Mouse (Mus musculus) forebrain, embryonic 16.5 days (tissue): ENCODE measurements around the gene Noc4l. TPM values are rescaled to one million over a fixed set of nuclear protein-coding genes. Genes with fewer than 3 reads are reported as not detected.
A peak's percentile ranks its signal among the peaks of the same experiment; 100 is the strongest.

Source experiments
- ATAC-seq: fragments of 200-750 bp; cut with Nextera tagmentation; 2 replicates; pipeline ENCODE4 v1.8.0; 2017; ENCODE audit warnings: mild to moderate bottlenecking, moderate library complexity
- H3K27ac ChIP-seq: fragments of 300-500 bp; sonication (generic); 2 replicates; pipeline ENCODE4 v1.5.1; 2014; ENCODE audit warnings: low read length, control low read depth
- H3K27me3 ChIP-seq: fragments of 300-500 bp; sonication (generic); replicated peaks from 2 replicates; pipeline ENCODE4 v1.6.1; 2014; ENCODE audit warnings: low read length; ENCODE audit not compliant: control insufficient read depth, insufficient read depth
- H3K36me3 ChIP-seq: fragments of 300-500 bp; sonication (generic); 2 replicates; pipeline ENCODE4 v1.6.1; 2014; ENCODE audit not compliant: control insufficient read depth, insufficient read depth
- H3K4me1 ChIP-seq: fragments of 300-500 bp; sonication (generic); replicated peaks from 2 replicates; pipeline ENCODE4 v1.6.1; 2014; ENCODE audit warnings: low read length; ENCODE audit not compliant: control insufficient read depth, insufficient read depth
- H3K4me2 ChIP-seq: fragments of 300-500 bp; sonication (generic); 2 replicates; pipeline ENCODE4 v1.6.1; 2014; ENCODE audit warnings: mild to moderate bottlenecking, low read length, control low read depth
- H3K4me3 ChIP-seq: fragments of 300-500 bp; sonication (generic); replicated peaks from 2 replicates; pipeline ENCODE4 v1.5.1; 2014; ENCODE audit warnings: mild to moderate bottlenecking, low read length, control low read depth
- H3K9ac ChIP-seq: fragments of 300-500 bp; sonication (generic); replicated peaks from 2 replicates; pipeline ENCODE4 v1.6.1; 2014; ENCODE audit warnings: low read depth, low read length, control low read depth
- H3K9me3 ChIP-seq: fragments of 300-500 bp; sonication (generic); 2 replicates; pipeline ENCODE4 v1.6.1; 2016; ENCODE audit warnings: low read length; ENCODE audit not compliant: control insufficient read depth
- WGBS: fragments of 180-500 bp; shearing (Covaris S2); extraction: QIAGEN DNeasy Blood & Tissue Kit; methylation state at CpG from one replicate; pipeline ENCODE4 v1.1.7; 2014; 5-methylcytosine and 5-hydroxymethylcytosine counted together
- polyA plus RNA-seq: library from polyadenylated mRNA; unstranded; fragments of >200 nt; fragmentation: Nextera tagmentation; extraction: Ambion mirVana; gene quantifications from 2 replicates; pipeline ENCODE4 v1.2.1, GENCODE M21; 2015

Gene Noc4l
- polyA plus RNA-seq, result 49.6 and 53.9 TPM in 2 replicates

DNA sequence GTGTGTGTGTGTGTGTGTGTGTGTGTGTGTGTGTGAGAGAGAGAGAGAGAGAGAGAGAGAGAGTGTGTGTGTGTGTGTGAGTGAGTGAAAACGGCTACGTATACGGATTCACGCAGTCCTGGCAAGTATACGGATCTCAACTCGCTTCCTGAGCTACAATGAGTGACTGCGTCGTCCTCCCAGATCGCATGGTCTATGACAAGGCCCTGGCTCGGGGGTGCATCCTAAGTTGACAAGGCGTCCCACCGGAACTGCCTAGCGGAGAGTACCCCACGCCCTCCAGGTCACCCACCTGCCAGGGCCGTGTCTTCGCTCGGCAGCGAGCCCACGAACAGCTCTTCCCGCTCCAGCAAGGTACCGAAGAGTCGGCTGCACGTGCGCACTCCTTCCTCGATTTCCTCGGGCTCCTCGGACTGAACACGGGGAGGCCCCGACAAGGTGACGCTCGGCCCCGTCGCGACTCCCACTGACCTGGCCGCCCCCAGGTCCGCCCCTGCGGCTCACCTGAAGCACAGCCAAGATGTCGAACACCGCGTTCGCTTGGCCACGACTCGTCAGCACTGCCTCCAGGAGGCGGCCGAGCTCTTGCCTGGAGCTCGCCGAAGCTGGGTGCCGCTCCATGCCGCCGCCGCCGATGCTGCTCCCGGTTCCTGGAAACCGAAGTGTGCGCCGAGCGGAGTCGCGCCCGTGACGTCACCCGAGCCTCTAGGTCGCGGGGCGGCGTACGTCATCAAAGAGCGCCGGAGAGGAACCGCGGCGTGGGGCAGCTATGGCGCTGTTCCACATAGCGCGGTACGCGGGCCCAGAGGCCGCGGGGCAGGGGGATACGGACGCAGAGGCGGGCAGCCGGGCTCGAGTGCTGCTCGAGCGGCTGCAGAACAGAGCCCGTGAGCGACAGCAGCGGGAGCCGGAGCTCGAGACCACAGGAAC, at the start of gene Noc4l, which contains the start of gene Ddx51:
Gene Noc4l, minus strand, starts transcription at position 699 of the 930 bp plus-strand sequence.
Gene Ddx51, plus strand, starts transcription at position 733 of the 930 bp plus-strand sequence.
- no peaks in the 10 kb centered on the region for H3K9me3 ChIP-seq
- H3K9ac ChIP-seq, result peak within 1 kb of the TSS; percentile 86
- H3K4me1 ChIP-seq, result peaks cover 14% of the 10 kb centered on the region
- H3K27ac ChIP-seq, result peak within 1 kb of the TSS; percentile 47; the same call in 1 of the 2 replicates
- ATAC-seq, result peak; percentile 79
- no peaks in the 10 kb centered on the region for H3K27me3 ChIP-seq
- H3K4me2 ChIP-seq, result peak within 1 kb of the TSS; percentile 93
- H3K4me3 ChIP-seq, result peak within 1 kb of the TSS; percentile 99
- under 1% methylated on average over 91 of the region's 91 CpGs for WGBS
- peaks cover 31% of the 10 kb centered on the region for H3K36me3 ChIP-seq

DNA sequence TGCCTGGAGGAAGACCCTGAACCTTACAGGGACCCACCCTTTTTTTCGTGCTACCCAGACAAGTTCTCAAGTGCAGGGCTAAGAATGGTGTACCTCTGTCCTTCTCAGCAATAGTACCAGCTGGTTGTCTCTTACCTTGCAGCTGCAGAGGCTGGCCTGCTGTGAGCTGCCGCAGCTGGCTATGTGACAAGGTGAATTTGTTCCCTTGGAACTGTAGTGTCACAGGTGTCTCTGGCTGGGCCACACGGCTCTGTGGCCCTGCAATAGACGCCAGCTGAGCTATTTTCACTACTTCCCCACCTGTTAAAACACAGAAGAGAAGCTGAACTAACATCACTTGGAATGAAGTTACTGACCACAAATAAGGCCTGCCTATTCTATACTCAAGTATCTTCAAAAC, 45.4 kb upstream of the Noc4l start:
- Histone ChIP-seq H3K27ac (no peak overlapping the region), H3K9ac (no peak overlapping the region), H3K27me3 (no peaks in the 10 kb centered on the region), H3K4me2 (no peak overlapping the region), H3K4me3 (no peak overlapping the region), H3K4me1 (no peaks in the 10 kb centered on the region), H3K36me3 (peaks cover 43% of the 10 kb centered on the region), H3K9me3 (no peaks in the 10 kb centered on the region)
- WGBS, result 93% methylated on average over 4 of the region's 4 CpGs
- ATAC-seq, result no peak

DNA sequence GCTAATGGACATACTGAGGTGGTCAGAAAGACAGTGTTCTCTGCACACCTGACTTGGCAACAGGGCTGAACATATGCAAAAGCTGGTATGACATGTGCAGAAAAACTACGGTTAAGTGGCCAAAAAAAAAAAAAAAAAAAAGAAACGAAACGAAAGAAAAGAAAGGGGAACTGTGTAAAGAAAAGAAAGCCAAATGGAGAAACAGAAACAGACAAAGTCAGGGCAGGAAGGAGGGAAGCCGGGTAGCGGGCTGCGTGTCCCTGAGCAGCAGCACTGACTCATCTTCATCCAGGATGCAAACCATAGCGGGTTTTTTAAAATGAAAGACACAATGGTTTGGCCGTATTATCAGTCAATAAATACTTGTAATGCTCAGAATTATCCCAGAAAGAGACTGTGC, 28.8 kb upstream of the Noc4l start:
- Histone ChIP-seq H3K36me3 (peaks cover 54% of the 10 kb centered on the region), H3K27me3 (no peaks in the 10 kb centered on the region), H3K9me3 (no peaks in the 10 kb centered on the region), H3K4me3 (no peak overlapping the region), H3K4me2 (no peak overlapping the region), H3K4me1 (no peaks in the 10 kb centered on the region), H3K27ac (no peak overlapping the region), H3K9ac (no peak overlapping the region)
- no peak for ATAC-seq
- WGBS, result 82% methylated on average over 8 of the region's 8 CpGs

DNA sequence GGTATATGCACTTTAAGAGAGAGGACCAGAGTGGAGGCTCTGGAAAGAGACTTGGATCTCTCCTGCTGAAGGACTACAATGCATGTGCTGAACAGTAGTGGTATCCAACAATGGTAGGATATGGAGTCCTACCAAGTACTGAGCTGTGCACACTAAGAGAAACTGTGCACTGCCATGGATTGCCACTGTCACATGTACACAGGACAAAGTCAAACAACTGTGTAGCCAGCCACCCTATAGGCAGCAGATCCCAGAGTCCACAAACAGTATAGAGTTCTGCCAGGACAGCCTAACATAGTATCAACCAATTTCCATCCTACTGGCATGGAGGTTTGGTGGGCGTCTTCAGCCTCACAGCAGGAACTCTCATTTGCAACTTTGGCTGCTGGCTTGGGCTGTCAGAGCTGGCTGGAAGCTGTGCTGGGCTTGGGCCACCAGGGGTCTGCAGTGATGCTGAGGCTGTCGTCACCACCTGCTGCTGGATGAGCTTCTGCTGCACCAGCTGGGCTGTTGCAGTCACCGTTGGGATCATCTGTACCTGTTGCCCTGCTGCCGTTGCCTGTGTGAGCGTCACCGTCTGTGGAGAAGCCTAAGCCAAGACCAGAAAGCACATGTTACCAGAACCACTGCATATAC, 12.4 kb upstream of the Noc4l start:
- H3K4me3 ChIP-seq, result no peak overlapping the region
- 68% methylated on average over 6 of the region's 6 CpGs for WGBS
- no peaks in the 10 kb centered on the region for H3K4me1 ChIP-seq
- no peak overlapping the region for H3K9ac ChIP-seq
- H3K27ac ChIP-seq, result no peak overlapping the region
- peaks cover 41% of the 10 kb centered on the region for H3K36me3 ChIP-seq
- ATAC-seq, result no peak
- no peaks in the 10 kb centered on the region for H3K27me3 ChIP-seq
- no peaks in the 10 kb centered on the region for H3K9me3 ChIP-seq
- no peak overlapping the region for H3K4me2 ChIP-seq

DNA sequence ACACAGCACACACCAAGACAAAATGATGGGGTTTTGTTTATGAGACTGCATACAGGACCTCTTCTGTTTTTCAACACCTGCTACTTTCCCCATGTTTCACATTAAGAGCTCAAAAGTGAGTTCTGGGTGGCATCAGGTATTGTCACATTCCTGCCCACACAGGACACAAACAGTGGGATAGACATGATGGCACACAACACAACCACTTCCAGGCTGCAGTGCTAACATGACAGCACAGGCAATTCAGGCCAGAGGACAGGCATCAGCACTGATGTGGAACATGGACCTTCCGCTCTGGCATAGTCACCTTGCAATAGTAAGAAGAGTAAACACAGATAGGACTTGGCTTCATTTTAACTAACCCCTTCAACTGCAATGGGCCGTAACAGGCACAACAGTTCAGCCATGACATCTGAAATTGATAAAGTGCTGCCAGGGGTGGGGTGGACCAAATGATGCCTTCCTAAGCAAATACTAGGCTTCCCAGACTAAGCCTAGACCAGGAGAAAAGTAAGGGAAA, 11.6 kb upstream of the Noc4l start:
- ATAC-seq, result no peak
- H3K9me3 ChIP-seq, result no peaks in the 10 kb centered on the region
- no peak overlapping the region for H3K27ac ChIP-seq
- H3K4me3 ChIP-seq, result no peak overlapping the region
- H3K36me3 ChIP-seq, result peaks cover 45% of the 10 kb centered on the region
- no peak overlapping the region for H3K9ac ChIP-seq
- no peaks in the 10 kb centered on the region for H3K27me3 ChIP-seq
- H3K4me1 ChIP-seq, result no peaks in the 10 kb centered on the region
- no peak overlapping the region for H3K4me2 ChIP-seq
- WGBS, result 100% methylated on average over 2 of the region's 2 CpGs

DNA sequence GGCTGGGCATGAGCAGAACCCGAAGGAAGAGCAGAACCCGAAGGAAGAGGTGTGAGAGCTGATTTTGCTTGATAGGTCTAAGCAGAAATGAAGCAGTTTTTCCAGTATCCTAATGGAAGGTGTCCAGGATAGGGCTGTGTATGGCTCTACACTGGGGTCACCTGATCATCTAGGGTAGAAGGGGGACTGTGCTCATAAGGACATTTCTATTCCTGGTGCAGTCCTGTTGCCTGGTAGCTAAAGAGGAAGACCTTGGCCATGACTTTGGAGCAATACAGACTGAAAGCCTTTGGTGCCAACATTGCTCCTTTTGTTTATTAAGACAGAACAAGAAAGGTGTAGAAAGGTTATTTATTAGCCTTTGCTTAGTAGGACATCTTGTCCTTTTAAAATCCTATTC, 10.8 kb upstream of the Noc4l start:
- Histone ChIP-seq H3K9me3 (no peaks in the 10 kb centered on the region), H3K4me3 (no peak overlapping the region), H3K27ac (no peak overlapping the region), H3K4me1 (no peaks in the 10 kb centered on the region), H3K4me2 (no peak overlapping the region), H3K36me3 (peaks cover 44% of the 10 kb centered on the region), H3K9ac (no peak overlapping the region), H3K27me3 (no peaks in the 10 kb centered on the region)
- ATAC-seq, result no peak
- 91% methylated on average over 2 of the region's 2 CpGs for WGBS

DNA sequence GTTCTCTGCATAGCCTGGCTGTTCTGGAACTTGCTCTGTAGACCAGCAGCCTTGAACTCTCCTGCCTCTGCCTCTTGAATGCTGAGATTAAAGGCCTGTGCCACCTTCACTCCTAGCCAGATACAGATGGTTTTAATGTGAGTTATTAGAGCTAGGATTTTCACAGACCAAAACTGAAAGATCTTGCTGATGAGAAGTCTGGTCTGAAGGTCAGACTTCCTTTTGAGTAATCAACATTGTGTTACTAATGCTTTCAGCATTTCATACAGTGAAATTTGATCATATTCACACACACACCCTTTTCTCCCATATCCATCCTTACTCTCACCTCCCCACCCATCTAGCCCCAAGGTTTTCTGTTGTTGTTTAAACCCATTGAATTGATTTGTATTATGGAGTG, 6.5 kb upstream of the Noc4l start:
- H3K9me3 ChIP-seq, result no peaks in the 10 kb centered on the region
- H3K36me3 ChIP-seq, result peaks cover 39% of the 10 kb centered on the region
- no peak overlapping the region for H3K4me2 ChIP-seq
- no peaks in the 10 kb centered on the region for H3K4me1 ChIP-seq
- H3K9ac ChIP-seq, result no peak overlapping the region
- no peaks in the 10 kb centered on the region for H3K27me3 ChIP-seq
- no peak for ATAC-seq
- no peak overlapping the region for H3K27ac ChIP-seq
- H3K4me3 ChIP-seq, result no peak overlapping the region

DNA sequence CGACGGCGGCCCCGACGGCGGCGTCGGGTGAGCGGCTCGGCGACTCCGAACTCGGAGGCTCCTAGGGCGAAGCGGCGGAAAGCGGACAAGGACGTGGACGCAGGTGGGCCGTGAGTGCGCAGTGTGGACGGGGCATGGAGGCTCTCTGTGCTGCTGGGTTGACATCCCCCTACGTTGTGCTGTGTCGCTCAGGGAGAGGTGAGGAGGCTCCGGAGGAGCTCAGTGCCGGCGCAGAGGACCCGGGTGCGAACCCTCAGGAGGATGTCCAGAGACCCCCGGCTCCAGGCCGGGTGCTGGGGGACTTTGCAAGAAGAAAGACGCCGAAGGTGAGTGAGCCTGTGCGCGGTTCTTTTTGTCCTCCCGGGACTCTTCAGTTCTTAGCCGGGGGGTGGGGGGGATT, 469 bp upstream of the Noc4l start:
- H3K4me3 ChIP-seq, result peak overlapping the region; percentile 99
- ATAC-seq, result peak; percentile 59
- H3K4me1 ChIP-seq, result peaks cover 14% of the 10 kb centered on the region
- H3K9ac ChIP-seq, result peak overlapping the region; percentile 86
- H3K36me3 ChIP-seq, result peaks cover 30% of the 10 kb centered on the region
- WGBS, result under 1% methylated on average over 37 of the region's 37 CpGs
- H3K9me3 ChIP-seq, result no peaks in the 10 kb centered on the region
- peak overlapping the region; percentile 47; the same call in 1 of the 2 replicates for H3K27ac ChIP-seq
- no peaks in the 10 kb centered on the region for H3K27me3 ChIP-seq
- peak overlapping the region; percentile 79 for H3K4me2 ChIP-seq

DNA sequence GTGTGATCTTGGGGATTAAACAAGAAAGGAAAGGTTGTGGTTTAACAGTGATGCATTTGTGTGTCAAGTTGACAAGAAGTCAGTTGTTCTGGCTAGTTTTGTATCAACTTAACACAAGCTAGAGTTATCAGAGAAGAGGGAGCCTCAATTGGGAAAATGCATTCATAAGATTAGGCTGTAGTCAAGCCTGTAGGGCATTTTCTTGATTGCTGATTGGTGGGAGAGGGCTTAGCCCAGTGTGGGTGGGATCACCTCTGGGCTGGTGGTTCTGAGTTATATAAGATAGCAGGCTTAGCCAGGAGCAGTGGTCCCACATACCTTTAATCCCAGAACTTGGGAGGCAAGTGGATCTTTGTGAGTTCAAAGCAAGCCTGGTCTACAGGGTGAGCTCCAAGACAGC, 6.8 kb downstream of the Noc4l start:
- no peak overlapping the region for H3K9ac ChIP-seq
- no peak overlapping the region for H3K4me2 ChIP-seq
- H3K4me3 ChIP-seq, result no peak overlapping the region
- no peaks in the 10 kb centered on the region for H3K4me1 ChIP-seq
- H3K27me3 ChIP-seq, result no peaks in the 10 kb centered on the region
- no peak for ATAC-seq
- H3K36me3 ChIP-seq, result peaks cover 19% of the 10 kb centered on the region
- no peak overlapping the region for H3K27ac ChIP-seq
- no peaks in the 10 kb centered on the region for H3K9me3 ChIP-seq
